Mouse (Mus musculus) heart, postnatal 0 days (tissue): ENCODE measurements at regions not wholly inside any gene's neighbourhood (a gene's known extent, or its start where the extent isn't known, plus 50 kb on each side); places are given as distances from the start of the nearest gene placed in this dataset.

Source experiments
- CTCF ChIP-seq: IDR thresholded peaks from 2 replicates; pipeline ENCODE4 v1.5.1; 2016; ENCODE audit warnings: antibody characterized with exemption, control low read depth, low read depth
- EP300 ChIP-seq: IDR thresholded peaks from 2 replicates; pipeline ENCODE4 v1.6.1; 2016; ENCODE audit warnings: antibody characterized with exemption, low read depth

- peak; percentile 69 for TF ChIP-seq CTCF
- no peak for TF ChIP-seq EP300
Measured at GRCm38 (mm10) chr12:117352938-117353337, 163.3 kb upstream of the Rapgef5 start.
